Mouse (Mus musculus) myocyte (in vitro differentiated cells): ENCODE measurements around the gene Asic2.

Experiments used
- E2F4 ChIP-seq: IDR thresholded peaks from one replicate; pipeline ENCODE4 v1.6.1; 2011; ENCODE audit warnings: mild to moderate bottlenecking, control low read depth, moderate library complexity; ENCODE audit not compliant: insufficient read depth
- POLR2A ChIP-seq: IDR thresholded peaks from one replicate; pipeline ENCODE4 v1.6.1; 2011; ENCODE audit warnings: low read depth, mild to moderate bottlenecking, control low read depth, moderate library complexity; ENCODE audit not compliant: insufficient read length
- TCF3 ChIP-seq: IDR thresholded peaks from one replicate; pipeline ENCODE4 v1.6.1; 2011; ENCODE audit warnings: low read depth, control low read depth; ENCODE audit not compliant: insufficient read length

DNA sequence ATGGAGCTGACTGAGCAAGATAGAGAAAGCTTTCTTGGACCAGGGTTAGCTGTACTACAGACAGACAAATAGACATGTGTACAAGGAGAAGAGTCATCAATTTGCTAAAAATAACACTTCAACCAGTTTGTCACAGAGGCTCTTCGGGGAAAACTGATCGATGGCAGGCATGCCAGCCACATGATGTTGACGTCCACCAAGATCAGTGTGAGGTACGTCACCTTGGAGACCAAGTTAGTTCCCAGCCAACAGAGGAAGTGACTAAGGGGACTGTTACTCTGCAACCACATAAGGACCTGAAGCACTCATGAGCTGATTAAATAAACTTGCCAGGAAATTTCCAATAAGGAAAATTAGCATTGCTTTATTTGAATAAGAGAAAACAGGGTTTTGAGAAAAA lies 557.0 kb downstream of the Asic2 start:
- TF ChIP-seq POLR2A: no peak
- TF ChIP-seq TCF3: no peak
- no peak for TF ChIP-seq E2F4
